Mouse (Mus musculus) testis, adult 2 months (tissue): ENCODE data around the gene Aebp2.

Experiments used
- CTCF ChIP-seq: fragments of 200-500 bp; IDR thresholded peaks from 2 replicates; pipeline ENCODE4 v1.5.1; 2012; ENCODE audit warnings: low read depth, mild to moderate bottlenecking, inconsistent platforms, low read length, moderate library complexity; ENCODE audit not compliant: control insufficient read depth, insufficient read depth, insufficient replicate concordance
- POLR2A ChIP-seq: fragments of 200-500 bp; IDR thresholded peaks from 2 replicates; pipeline ENCODE4 v1.6.1; 2012; ENCODE audit warnings: low read depth, mild to moderate bottlenecking, inconsistent platforms, low read length, moderate library complexity; ENCODE audit not compliant: control insufficient read depth

DNA sequence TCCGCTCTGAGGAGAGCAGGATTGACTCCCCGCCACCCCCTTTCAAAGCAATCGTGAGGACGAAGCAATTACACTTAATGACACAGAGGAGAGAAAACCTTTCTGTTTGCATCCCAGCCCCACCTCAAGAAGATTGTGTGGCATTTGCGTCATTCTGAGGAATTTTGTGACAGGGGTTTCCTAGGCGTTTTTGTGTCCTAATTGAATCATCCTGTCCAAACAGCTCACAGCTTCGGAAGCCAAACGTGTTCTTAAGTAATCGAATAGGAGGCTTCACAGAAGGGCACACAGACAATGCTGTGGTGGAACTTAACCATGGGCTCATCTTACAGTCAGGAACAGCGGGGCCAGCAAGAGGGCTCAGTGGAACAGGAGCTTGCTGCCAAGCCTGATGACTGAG lies 15.9 kb upstream of the Aebp2 start:
- no peak for TF ChIP-seq CTCF
- TF ChIP-seq POLR2A: no peak
